Mouse (Mus musculus): ENCODE measurements around the gene Specc1. TPM values are rescaled to one million over a fixed set of nuclear protein-coding genes. Genes with fewer than 3 reads are reported as not detected.

The Specc1 gene
- polyA plus RNA-seq, 1 experiment, result 27.7 TPM

GRCm38 (mm10) chr11:61942903-61943302 lies 13.7 kb upstream of the Specc1 start:
- peaks cover 15% of the 10 kb centered on the region for H3K27me3 ChIP-seq (ENCODE audit: control insufficient read depth, insufficient read depth, insufficient read length)
- TF ChIP-seq REST (IDR thresholded peaks at IDR 0.05; ENCODE audit: insufficient read depth, insufficient read length), result no peak
- TF ChIP-seq MAX (IDR thresholded peaks at IDR 0.05; ENCODE audit: low read depth), result no peak
- no peak for TF ChIP-seq MYOD1 (IDR thresholded peaks at IDR 0.05; ENCODE audit: control insufficient read depth in 1 of 3, insufficient read length in 2 of 3, low read depth in 2 of 3)
- no peak for TF ChIP-seq TCF3 (IDR thresholded peaks at IDR 0.05; ENCODE audit: insufficient read length, low read depth)
- TF ChIP-seq MYOG (IDR thresholded peaks at IDR 0.05; ENCODE audit: control insufficient read depth in 1 of 3, insufficient read depth in 1 of 3, insufficient read length in 2 of 3, low read depth in 2 of 3), result no peak
- TF ChIP-seq POLR2AphosphoS2 (IDR thresholded peaks at IDR 0.05; ENCODE audit: insufficient read length, low read depth), result no peak
- TF ChIP-seq SRF (IDR thresholded peaks at IDR 0.05; ENCODE audit: control insufficient read depth, insufficient read length, low read depth), result no peak
- TF ChIP-seq POLR2A (IDR thresholded peaks at IDR 0.05; ENCODE audit: insufficient read length, low read depth), result no peak
- no peak for TF ChIP-seq E2F4 (IDR thresholded peaks at IDR 0.05; ENCODE audit: insufficient read depth)
- TF ChIP-seq TCF12 (IDR thresholded peaks at IDR 0.05; ENCODE audit: insufficient read depth, poor library complexity, severe bottlenecking), result no peak
- no peak for TF ChIP-seq USF1 (IDR thresholded peaks at IDR 0.05; ENCODE audit: low read depth)
- no peak for TF ChIP-seq CEBPB (IDR thresholded peaks at IDR 0.05; ENCODE audit: insufficient read depth, poor library complexity, severe bottlenecking)
- no peak overlapping the region for H3ac ChIP-seq (ENCODE audit: control insufficient read depth, insufficient read length)
- no peak overlapping the region for H3K4me3 ChIP-seq
- H3K79me2 ChIP-seq (ENCODE audit: control insufficient read depth, insufficient read depth), result no peaks in the 10 kb centered on the region
- no peak overlapping the region for H3K4me2 ChIP-seq (ENCODE audit: low read depth)
- H3K36me3 ChIP-seq (ENCODE audit: control insufficient read depth, insufficient read depth), result no peaks in the 10 kb centered on the region

DNA sequence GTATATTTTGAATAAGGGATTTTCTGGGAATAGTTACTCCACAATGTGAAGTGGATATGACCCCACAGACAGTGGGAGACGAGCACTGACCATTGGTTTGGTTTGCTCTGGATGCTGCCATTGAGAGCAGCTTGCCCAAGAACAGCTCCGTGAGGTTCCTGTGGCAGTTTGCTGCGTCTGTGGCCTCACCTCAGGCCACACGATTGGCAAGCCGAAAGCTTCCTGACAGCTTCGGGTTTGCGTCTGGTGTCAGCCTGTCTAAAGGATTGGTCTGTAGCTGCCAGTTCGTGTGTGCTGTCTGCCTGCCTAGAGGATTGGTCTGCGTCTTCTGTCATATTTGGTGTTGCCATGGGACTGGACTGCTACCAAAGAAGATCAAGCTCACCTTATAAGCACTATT lies 12.1 kb upstream of the Specc1 start:
- Histone ChIP-seq H3K36me3 (ENCODE audit: control insufficient read depth, insufficient read depth) (no peaks in the 10 kb centered on the region), H3K4me2 (ENCODE audit: low read depth) (no peak overlapping the region), H3ac (ENCODE audit: control insufficient read depth, insufficient read length) (no peak overlapping the region), H3K27me3 (ENCODE audit: control insufficient read depth, insufficient read depth, insufficient read length) (peaks cover 15% of the 10 kb centered on the region), H3K79me2 (ENCODE audit: control insufficient read depth, insufficient read depth) (no peaks in the 10 kb centered on the region), H3K4me3 (no peak overlapping the region)
- no peak for TF ChIP-seq TCF12 (IDR thresholded peaks at IDR 0.05; ENCODE audit: insufficient read depth, poor library complexity, severe bottlenecking)
- no peak for TF ChIP-seq POLR2AphosphoS2 (IDR thresholded peaks at IDR 0.05; ENCODE audit: insufficient read length, low read depth)
- TF ChIP-seq MYOD1 (IDR thresholded peaks at IDR 0.05; ENCODE audit: control insufficient read depth in 1 of 3, insufficient read length in 2 of 3, low read depth in 2 of 3), result no peak
- no peak for TF ChIP-seq MYOG (IDR thresholded peaks at IDR 0.05; ENCODE audit: control insufficient read depth in 1 of 3, insufficient read depth in 1 of 3, insufficient read length in 2 of 3, low read depth in 2 of 3)
- TF ChIP-seq SRF (IDR thresholded peaks at IDR 0.05; ENCODE audit: control insufficient read depth, insufficient read length, low read depth), result no peak

DNA sequence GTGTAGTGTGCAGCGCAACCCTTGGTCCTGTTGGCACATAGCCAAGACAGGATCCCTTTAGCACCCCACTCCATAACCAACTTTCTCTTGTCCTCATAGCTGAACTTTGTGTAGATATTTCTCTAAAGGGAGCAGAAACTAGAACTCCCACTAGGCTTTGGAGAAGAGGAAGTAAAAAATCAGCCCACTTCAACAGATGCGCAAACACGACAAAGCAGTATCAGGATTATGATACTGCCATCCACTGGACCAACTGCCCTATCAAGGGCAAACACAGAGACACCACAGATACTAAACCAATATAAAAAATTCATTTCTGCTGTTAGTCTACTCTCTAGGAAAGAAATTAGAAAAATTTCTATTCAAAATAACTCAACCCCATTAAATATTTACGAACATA lies 10.0 kb upstream of the Specc1 start:
- Histone ChIP-seq H3K36me3 (ENCODE audit: control insufficient read depth, insufficient read depth) (no peaks in the 10 kb centered on the region), H3K4me2 (ENCODE audit: low read depth) (no peak overlapping the region), H3ac (ENCODE audit: control insufficient read depth, insufficient read length) (no peak overlapping the region), H3K4me3 (no peak overlapping the region), H3K79me2 (ENCODE audit: control insufficient read depth, insufficient read depth) (no peaks in the 10 kb centered on the region), H3K27me3 (ENCODE audit: control insufficient read depth, insufficient read depth, insufficient read length) (peaks cover 11% of the 10 kb centered on the region)
- TF ChIP-seq USF1 (IDR thresholded peaks at IDR 0.05; ENCODE audit: low read depth) (no peak), CEBPB (IDR thresholded peaks at IDR 0.05; ENCODE audit: insufficient read depth, poor library complexity, severe bottlenecking) (no peak), MYOG (IDR thresholded peaks at IDR 0.05; ENCODE audit: control insufficient read depth in 1 of 3, insufficient read depth in 1 of 3, insufficient read length in 2 of 3, low read depth in 2 of 3) (no peak), REST (IDR thresholded peaks at IDR 0.05; ENCODE audit: insufficient read depth, insufficient read length) (no peak), POLR2A (IDR thresholded peaks at IDR 0.05; ENCODE audit: insufficient read length, low read depth) (no peak), POLR2AphosphoS2 (IDR thresholded peaks at IDR 0.05; ENCODE audit: insufficient read length, low read depth) (no peak), E2F4 (IDR thresholded peaks at IDR 0.05; ENCODE audit: insufficient read depth) (no peak), TCF12 (IDR thresholded peaks at IDR 0.05; ENCODE audit: insufficient read depth, poor library complexity, severe bottlenecking) (no peak), SRF (IDR thresholded peaks at IDR 0.05; ENCODE audit: control insufficient read depth, insufficient read length, low read depth) (no peak), TCF3 (IDR thresholded peaks at IDR 0.05; ENCODE audit: insufficient read length, low read depth) (no peak), MYOD1 (IDR thresholded peaks at IDR 0.05; ENCODE audit: control insufficient read depth in 1 of 3, insufficient read length in 2 of 3, low read depth in 2 of 3) (no peak), MAX (IDR thresholded peaks at IDR 0.05; ENCODE audit: low read depth) (no peak)

GRCm38 (mm10) chr11:61949315-61949714 lies 7.2 kb upstream of the Specc1 start:
- Histone ChIP-seq H3K27me3 (ENCODE audit: control insufficient read depth, insufficient read depth, insufficient read length) (no peaks in the 10 kb centered on the region), H3K36me3 (ENCODE audit: control insufficient read depth, insufficient read depth) (no peaks in the 10 kb centered on the region), H3K4me3 (no peak overlapping the region), H3K4me2 (ENCODE audit: low read depth) (no peak overlapping the region), H3ac (ENCODE audit: control insufficient read depth, insufficient read length) (no peak overlapping the region), H3K79me2 (ENCODE audit: control insufficient read depth, insufficient read depth) (no peaks in the 10 kb centered on the region)
- no peak for TF ChIP-seq TCF3 (IDR thresholded peaks at IDR 0.05; ENCODE audit: insufficient read length, low read depth)
- no peak for TF ChIP-seq SRF (IDR thresholded peaks at IDR 0.05; ENCODE audit: control insufficient read depth, insufficient read length, low read depth)
- no peak for TF ChIP-seq USF1 (IDR thresholded peaks at IDR 0.05; ENCODE audit: low read depth)
- no peak for TF ChIP-seq MAX (IDR thresholded peaks at IDR 0.05; ENCODE audit: low read depth)
- TF ChIP-seq MYOD1 (IDR thresholded peaks at IDR 0.05; ENCODE audit: control insufficient read depth in 1 of 3, insufficient read length in 2 of 3, low read depth in 2 of 3), result no peak
- TF ChIP-seq MYOG (IDR thresholded peaks at IDR 0.05; ENCODE audit: control insufficient read depth in 1 of 3, insufficient read depth in 1 of 3, insufficient read length in 2 of 3, low read depth in 2 of 3), result no peak
- TF ChIP-seq REST (IDR thresholded peaks at IDR 0.05; ENCODE audit: insufficient read depth, insufficient read length), result no peak
- no peak for TF ChIP-seq CEBPB (IDR thresholded peaks at IDR 0.05; ENCODE audit: insufficient read depth, poor library complexity, severe bottlenecking)
- no peak for TF ChIP-seq E2F4 (IDR thresholded peaks at IDR 0.05; ENCODE audit: insufficient read depth)
- TF ChIP-seq TCF12 (IDR thresholded peaks at IDR 0.05; ENCODE audit: insufficient read depth, poor library complexity, severe bottlenecking), result no peak
- TF ChIP-seq POLR2AphosphoS2 (IDR thresholded peaks at IDR 0.05; ENCODE audit: insufficient read length, low read depth), result no peak
- TF ChIP-seq POLR2A (IDR thresholded peaks at IDR 0.05; ENCODE audit: insufficient read length, low read depth), result no peak

All from myocyte (in vitro differentiated cells).